Mouse (Mus musculus): ENCODE data around the gene Mybl2. TPM values are rescaled to one million over a fixed set of nuclear protein-coding genes. Genes with fewer than 3 reads are reported as not detected.

Mybl2 gene
- polyA plus RNA-seq (2015; fragmentation: Nextera tagmentation; extraction: Ambion mirVana), result 6.3 and 6.5 TPM in 2 replicates

GRCm38 (mm10) chr2:163054335-163054840 lies at the start of gene Mybl2:
Mybl2 (plus strand) TSS chr2:163054687.
- Histone ChIP-seq H3K4me1 (replicated peaks) (peaks cover 20% of the 10 kb centered on the region), H3K36me3 (0 out of 2 replicates have a peak, but pooled peaks cover 3% of the 10 kb centered on the region), H3K27me3 (peaks cover 19% of the 10 kb centered on the region), H3K27ac (no peak within 1 kb of the TSS), H3K9me3 (no peaks in the 10 kb centered on the region), H3K4me2 (peak within 1 kb of the TSS; percentile 100), H3K9ac (peak within 1 kb of the TSS; percentile 63), H3K4me3 (peak within 1 kb of the TSS; percentile 63)
- ATAC-seq (ENCODE audit: low FRiP score), result peak; percentile 99
- WGBS, result under 1% methylated on average over 48 of the region's 48 CpGs

DNA sequence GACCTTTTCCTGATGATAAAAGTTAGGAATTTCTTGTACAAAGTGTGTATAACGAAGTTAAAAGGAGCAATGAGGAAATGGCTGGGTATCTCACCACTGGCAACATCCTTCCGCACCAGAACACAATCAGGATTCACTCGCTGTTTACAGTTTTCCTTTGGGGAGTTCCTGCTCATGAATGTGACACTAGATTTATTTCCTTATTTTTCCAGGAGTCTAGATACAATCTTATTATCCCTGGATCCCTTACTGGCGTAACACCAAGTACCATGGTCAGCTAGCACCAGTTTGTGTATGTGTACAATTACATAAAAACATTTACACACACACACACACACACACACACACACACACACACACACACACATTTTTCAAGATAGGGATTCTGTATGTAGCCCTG lies 47.2 kb upstream of the Mybl2 start:
- Histone ChIP-seq H3K4me2 (no peak overlapping the region), H3K9me3 (no peaks in the 10 kb centered on the region), H3K36me3 (no peaks in the 10 kb centered on the region), H3K4me1 (replicated peaks) (no peaks in the 10 kb centered on the region), H3K27me3 (peaks cover 8% of the 10 kb centered on the region), H3K4me3 (no peak overlapping the region), H3K9ac (no peak overlapping the region), H3K27ac (no peak overlapping the region)
- WGBS, result 84% methylated on average over 4 of the region's 4 CpGs
- no peak for ATAC-seq (ENCODE audit: low FRiP score)

DNA sequence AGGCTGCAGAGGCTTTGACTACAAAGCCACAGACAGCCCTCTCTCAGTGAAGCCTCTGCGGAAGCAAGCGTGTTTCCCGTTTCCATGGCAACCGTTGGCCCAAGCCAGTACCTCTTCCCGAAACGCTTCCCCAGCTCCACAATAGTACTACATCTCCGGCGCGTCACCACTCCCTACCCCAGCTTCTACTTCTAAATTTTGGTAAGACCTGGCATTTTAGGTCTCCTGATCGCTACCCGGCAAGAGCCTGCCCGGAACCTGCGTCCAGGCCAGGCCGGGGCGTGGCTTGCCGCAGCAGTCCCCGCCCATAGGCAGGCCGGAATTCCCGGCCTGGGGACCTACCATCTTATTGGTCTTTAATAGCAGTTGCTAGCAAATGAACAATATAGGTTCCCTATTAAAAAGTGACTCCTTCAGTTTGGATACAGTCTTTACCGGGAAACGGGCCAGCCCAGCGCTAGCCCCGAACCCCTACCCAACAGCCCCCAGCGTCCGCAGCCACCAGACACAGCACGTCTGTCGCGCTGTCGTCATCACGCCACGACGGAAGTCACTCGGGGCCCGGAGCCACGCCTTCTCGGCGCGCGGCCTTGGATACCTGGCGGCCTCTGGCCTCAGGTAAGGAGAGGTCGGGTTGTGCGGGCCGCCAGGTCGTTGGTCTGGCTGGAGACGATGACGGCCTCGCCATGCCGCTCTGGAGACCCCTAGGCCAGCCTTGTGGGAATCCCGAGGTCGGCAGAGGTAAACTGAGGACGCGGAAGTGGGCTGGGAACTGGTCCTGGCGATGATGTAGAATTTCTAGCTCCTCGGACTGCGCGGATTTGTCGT lies 37.4 kb upstream of the Mybl2 start, which contains the start of gene Ift52:
TSS of gene Ift52 (plus strand) at position 439 of the 828 bp plus-strand sequence.
- under 1% methylated on average over 57 of the region's 57 CpGs for WGBS

DNA sequence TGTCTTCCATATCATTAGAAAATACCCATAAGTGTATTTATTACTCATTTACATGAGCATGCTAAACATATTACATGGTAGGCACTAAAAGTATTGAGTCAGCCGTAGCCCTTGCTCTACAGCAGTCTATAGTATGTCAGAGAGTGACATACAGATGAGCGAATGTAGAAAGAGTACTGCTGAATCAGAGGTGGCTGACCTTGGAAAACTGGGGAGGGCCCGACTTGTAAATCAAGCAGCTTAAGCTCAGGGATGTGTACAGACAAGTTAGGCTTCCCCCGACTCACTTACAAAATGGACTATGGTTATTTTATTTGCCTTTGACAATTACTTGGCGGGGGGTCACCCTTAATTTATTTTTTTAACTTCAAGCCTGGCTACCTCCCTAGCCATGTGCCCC lies 23.2 kb upstream of the Mybl2 start:
- H3K4me2 ChIP-seq, result no peak overlapping the region
- WGBS, result 90% methylated on average over 5 of the region's 5 CpGs
- no peak overlapping the region for H3K9ac ChIP-seq
- no peak for ATAC-seq (ENCODE audit: low FRiP score)
- no peaks in the 10 kb centered on the region for H3K27me3 ChIP-seq
- no peak overlapping the region for H3K4me3 ChIP-seq
- peaks cover 93% of the 10 kb centered on the region for H3K36me3 ChIP-seq
- no peaks in the 10 kb centered on the region for H3K9me3 ChIP-seq
- no peak overlapping the region for H3K27ac ChIP-seq
- no peaks in the 10 kb centered on the region for H3K4me1 ChIP-seq (replicated peaks)

More for the DNA sequence above, 37.4 kb upstream of the Mybl2 start, which contains the start of gene Ift52:
- Histone ChIP-seq H3K4me1 (replicated peaks) (peaks cover 14% of the 10 kb centered on the region), H3K27ac (peak within 1 kb of the TSS; percentile 80), H3K4me3 (peak within 1 kb of the TSS; percentile 79), H3K27me3 (0 out of 2 replicates have a peak, but pooled peaks cover 4% of the 10 kb centered on the region), H3K36me3 (no peaks in the 10 kb centered on the region), H3K4me2 (peak within 1 kb of the TSS; percentile 62), H3K9me3 (no peaks in the 10 kb centered on the region), H3K9ac (peak within 1 kb of the TSS; percentile 83)
- peak; percentile 96 for ATAC-seq (ENCODE audit: low FRiP score)

GRCm38 (mm10) chr2:163031757-163032156 lies 22.7 kb upstream of the Mybl2 start:
- Histone ChIP-seq H3K27me3 (no peaks in the 10 kb centered on the region), H3K9me3 (no peaks in the 10 kb centered on the region), H3K4me2 (no peak overlapping the region), H3K4me1 (replicated peaks) (no peaks in the 10 kb centered on the region), H3K4me3 (no peak overlapping the region), H3K9ac (no peak overlapping the region), H3K27ac (no peak overlapping the region), H3K36me3 (peaks cover 93% of the 10 kb centered on the region)
- ATAC-seq (ENCODE audit: low FRiP score), result no peak
- WGBS, result 79% methylated on average over 2 of the region's 2 CpGs

- no peak overlapping the region for H3K9ac ChIP-seq
Measured at GRCm38 (mm10) chr2:163032622-163033021, 21.9 kb upstream of the Mybl2 start.

DNA sequence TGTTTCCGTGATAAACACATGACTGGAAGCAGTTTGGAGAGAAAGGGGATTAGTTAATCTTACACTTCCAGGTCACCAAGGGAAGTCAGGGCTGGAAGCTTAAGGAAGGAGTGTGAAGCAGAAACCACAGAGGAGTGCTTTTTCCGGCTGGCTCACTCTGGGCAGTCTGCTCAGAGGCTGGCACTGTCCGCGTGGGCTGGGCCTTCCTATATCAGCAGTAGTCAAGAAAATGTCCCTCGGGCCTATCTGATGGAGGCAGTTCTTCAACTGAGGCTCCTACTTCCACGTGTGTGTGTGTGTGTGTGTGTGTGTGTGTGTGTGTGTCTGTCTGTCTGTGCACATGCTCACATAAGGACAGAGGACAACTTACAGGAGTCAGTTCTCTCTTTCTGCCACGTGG lies 14.5 kb upstream of the Mybl2 start:
- Histone ChIP-seq H3K36me3 (peaks cover 92% of the 10 kb centered on the region), H3K9me3 (no peaks in the 10 kb centered on the region), H3K9ac (no peak overlapping the region), H3K4me3 (no peak overlapping the region), H3K27me3 (no peaks in the 10 kb centered on the region), H3K4me1 (replicated peaks) (no peaks in the 10 kb centered on the region), H3K4me2 (no peak overlapping the region), H3K27ac (no peak overlapping the region)
- ATAC-seq (ENCODE audit: low FRiP score), result no peak
- 87% methylated on average over 7 of the region's 7 CpGs for WGBS

More at GRCm38 (mm10) chr2:163032622-163033021, 21.9 kb upstream of the Mybl2 start:
- H3K4me1 ChIP-seq (replicated peaks), result no peaks in the 10 kb centered on the region
- peaks cover 93% of the 10 kb centered on the region for H3K36me3 ChIP-seq
- no peak for ATAC-seq (ENCODE audit: low FRiP score)
- H3K4me3 ChIP-seq, result no peak overlapping the region
- no peaks in the 10 kb centered on the region for H3K9me3 ChIP-seq
- H3K27ac ChIP-seq, result no peak overlapping the region
- no peaks in the 10 kb centered on the region for H3K27me3 ChIP-seq
- WGBS, result 64% methylated on average over 4 of the region's 4 CpGs
- no peak overlapping the region for H3K4me2 ChIP-seq

- H3K4me3 ChIP-seq, result peak overlapping the region; percentile 29
- ATAC-seq (ENCODE audit: low FRiP score), result 0 out of 2 replicates have a peak, but pooled peaks have one; percentile 54
- 0 out of 2 replicates have a peak, but pooled peaks cover 3% of the 10 kb centered on the region for H3K27me3 ChIP-seq
- H3K4me2 ChIP-seq, result peak overlapping the region; percentile 52
- peaks cover 46% of the 10 kb centered on the region for H3K36me3 ChIP-seq
- WGBS, result 2% methylated on average over 10 of the region's 10 CpGs
- no peak overlapping the region for H3K9ac ChIP-seq
- H3K9me3 ChIP-seq, result no peaks in the 10 kb centered on the region
- 0 out of 2 replicates have a peak, but pooled peaks cover 3% of the 10 kb centered on the region for H3K4me1 ChIP-seq (replicated peaks)
- no peak overlapping the region for H3K27ac ChIP-seq
Measured at GRCm38 (mm10) chr2:163048125-163048524, 6.4 kb upstream of the Mybl2 start.

GRCm38 (mm10) chr2:163049116-163049515 lies 5.4 kb upstream of the Mybl2 start:
- Histone ChIP-seq H3K4me2 (no peak overlapping the region), H3K9me3 (no peaks in the 10 kb centered on the region), H3K36me3 (peaks cover 36% of the 10 kb centered on the region), H3K9ac (no peak overlapping the region), H3K4me1 (replicated peaks) (peaks cover 9% of the 10 kb centered on the region), H3K27me3 (0 out of 2 replicates have a peak, but pooled peaks cover 5% of the 10 kb centered on the region), H3K4me3 (no peak overlapping the region), H3K27ac (no peak overlapping the region)
- 96% methylated on average over 2 of the region's 2 CpGs for WGBS
- no peak for ATAC-seq (ENCODE audit: low FRiP score)

DNA sequence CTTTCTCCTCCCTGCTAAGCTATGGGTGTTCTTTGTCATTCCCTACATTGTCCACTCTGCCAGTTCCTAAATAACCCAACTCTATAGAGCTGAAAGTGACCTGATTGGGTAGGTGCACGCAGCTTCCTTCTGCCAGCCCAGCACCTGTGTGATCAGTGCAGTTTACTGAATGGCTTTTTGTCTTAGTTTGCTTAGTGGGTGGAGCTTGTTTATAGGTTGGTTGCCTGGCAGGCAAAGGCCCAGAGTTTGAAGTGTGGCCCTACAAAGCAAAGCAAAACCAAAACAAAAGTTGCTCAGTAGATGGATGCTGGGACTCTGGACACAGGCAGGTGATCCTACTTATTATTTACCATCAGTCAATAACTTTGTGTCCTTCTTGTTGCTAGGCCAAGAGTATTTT lies 2.8 kb upstream of the Mybl2 start:
- Histone ChIP-seq H3K4me3 (no peak overlapping the region), H3K27me3 (peaks cover 19% of the 10 kb centered on the region), H3K9ac (no peak overlapping the region), H3K27ac (no peak overlapping the region), H3K36me3 (peaks cover 15% of the 10 kb centered on the region), H3K9me3 (no peaks in the 10 kb centered on the region), H3K4me1 (replicated peaks) (peaks cover 23% of the 10 kb centered on the region), H3K4me2 (no peak overlapping the region)
- WGBS, result 83% methylated on average over 1 of the region's 1 CpGs
- no peak for ATAC-seq (ENCODE audit: low FRiP score)

- no peak for ATAC-seq (ENCODE audit: low FRiP score)
- Histone ChIP-seq H3K4me3 (no peak overlapping the region), H3K9ac (no peak overlapping the region), H3K27ac (no peak overlapping the region), H3K27me3 (peaks cover 19% of the 10 kb centered on the region), H3K4me2 (no peak overlapping the region), H3K36me3 (peaks cover 11% of the 10 kb centered on the region), H3K4me1 (replicated peaks) (peaks cover 23% of the 10 kb centered on the region), H3K9me3 (no peaks in the 10 kb centered on the region)
- 40% methylated on average over 4 of the region's 4 CpGs for WGBS
Measured at GRCm38 (mm10) chr2:163052101-163052500, 2.4 kb upstream of the Mybl2 start.

- Histone ChIP-seq H3K4me3 (no peak overlapping the region), H3K4me1 (replicated peaks) (peaks cover 23% of the 10 kb centered on the region), H3K36me3 (0 out of 2 replicates have a peak, but pooled peaks cover 6% of the 10 kb centered on the region), H3K27me3 (peaks cover 19% of the 10 kb centered on the region), H3K9me3 (no peaks in the 10 kb centered on the region), H3K9ac (no peak overlapping the region), H3K4me2 (no peak overlapping the region), H3K27ac (no peak overlapping the region)
- ATAC-seq (ENCODE audit: low FRiP score), result no peak
- WGBS, result 67% methylated on average over 4 of the region's 4 CpGs
Measured at GRCm38 (mm10) chr2:163052826-163053225, 1.7 kb upstream of the Mybl2 start.

Measured in hindbrain, embryonic 13.5 days (tissue).